Mouse (Mus musculus) right cerebral cortex, postnatal 10 days (tissue): ENCODE measurements around the gene Akap13.
A peak's percentile ranks its signal among the peaks of the same experiment; 100 is the strongest.

Source experiments
- DNase-seq, 2 experiments: peaks; one replicate each; pipeline ENCODE4 v3.0.0; 2021; ENCODE audit warnings: low spot score in 2 of 2

Gene Akap13

GRCm38 (mm10) chr7:75791092-75791837 is 335.9 kb downstream of the Akap13 start:
- peak in 1 of 2 experiments; percentile 28 for DNase-seq

- DNase-seq: no peak
These were observed 337.8 kb downstream of the Akap13 start for GRCm38 (mm10) chr7:75793091-75793490.

- DNase-seq: no peak
These were observed 338.5 kb downstream of the Akap13 start for GRCm38 (mm10) chr7:75793654-75794335.

- DNase-seq: no peak
These were observed 339.8 kb downstream of the Akap13 start for GRCm38 (mm10) chr7:75795106-75795505.

GRCm38 (mm10) chr7:75796474-75796873 is 341.1 kb downstream of the Akap13 start:
- DNase-seq: peak; percentile 29 to 33

GRCm38 (mm10) chr7:75800530-75800929 is 345.2 kb downstream of the Akap13 start:
- DNase-seq: no peak

GRCm38 (mm10) chr7:75801022-75801421 is 345.7 kb downstream of the Akap13 start:
- DNase-seq: no peak

GRCm38 (mm10) chr7:75801621-75802358 is 346.5 kb downstream of the Akap13 start:
- no peak for DNase-seq

- no peak for DNase-seq
These were observed 347.6 kb downstream of the Akap13 start for GRCm38 (mm10) chr7:75802887-75803286.
